Mouse (Mus musculus) heart, adult 2 months (tissue): Measurements from ENCODE around the gene Card9.

Source experiments
- CTCF ChIP-seq: fragments of 200-600 bp; IDR thresholded peaks from 2 replicates; pipeline ENCODE4 v1.8.1; 2022; ENCODE audit warnings: antibody characterized with exemption, mild to moderate bottlenecking, moderate library complexity
- EP300 ChIP-seq: fragments of 200-500 bp; IDR thresholded peaks from 2 replicates; pipeline ENCODE4 v1.6.1; 2011; ENCODE audit warnings: low read depth, low read length, control low read depth; ENCODE audit not compliant: insufficient read depth
- POLR2A ChIP-seq: fragments of 200-500 bp; IDR thresholded peaks from 2 replicates; pipeline ENCODE4 v1.6.1; 2011; ENCODE audit warnings: mild to moderate bottlenecking, low read depth, low read length, control low read depth; ENCODE audit not compliant: insufficient read depth

DNA sequence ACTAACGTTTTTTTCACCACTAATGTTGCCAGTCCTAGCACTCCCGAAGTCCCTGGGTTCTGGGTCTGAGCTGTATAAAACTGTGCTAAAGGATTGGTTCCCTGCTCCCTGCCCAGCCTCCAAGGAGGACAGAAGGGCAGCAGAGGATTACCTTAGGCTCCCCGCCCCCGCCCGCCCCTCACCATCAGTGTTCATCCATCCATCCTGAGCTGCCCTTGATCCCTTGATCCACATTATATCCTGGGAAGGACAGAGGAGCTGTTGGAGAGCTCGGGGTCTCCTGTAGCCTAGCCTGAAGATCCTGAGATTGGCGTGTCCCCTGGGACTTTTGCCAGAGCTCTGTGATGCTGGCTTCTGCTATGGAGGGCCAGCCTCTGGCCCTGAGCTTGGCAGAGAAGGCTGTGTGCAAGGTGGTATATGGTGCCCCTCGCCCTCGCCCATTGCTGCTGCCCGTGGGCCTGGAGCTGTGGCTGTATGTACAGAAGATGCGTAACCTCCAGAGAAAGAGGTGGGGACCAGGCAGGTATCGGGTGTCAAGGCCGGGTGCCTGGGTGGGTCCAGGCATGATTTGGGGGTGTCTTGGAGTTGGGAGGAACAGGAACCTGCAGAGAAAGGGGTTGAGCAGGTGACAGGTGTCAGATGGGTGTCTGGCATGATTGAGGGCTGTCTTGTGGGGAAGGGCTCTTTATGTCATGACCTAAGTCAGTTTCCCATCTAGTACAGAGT is 41.0 kb downstream of the Card9 start:
- TF ChIP-seq CTCF (no peak), POLR2A (no peak), EP300 (no peak)
